Mouse (Mus musculus) kidney, adult 11 months (tissue): ENCODE measurements around the gene Tbl1x.
A peak's percentile ranks its signal among the peaks of the same experiment; 100 is the strongest.

Source experiments
- DNase-seq: peaks from one replicate; pipeline ENCODE4 v3.0.0; 2022

Tbl1x gene

DNA sequence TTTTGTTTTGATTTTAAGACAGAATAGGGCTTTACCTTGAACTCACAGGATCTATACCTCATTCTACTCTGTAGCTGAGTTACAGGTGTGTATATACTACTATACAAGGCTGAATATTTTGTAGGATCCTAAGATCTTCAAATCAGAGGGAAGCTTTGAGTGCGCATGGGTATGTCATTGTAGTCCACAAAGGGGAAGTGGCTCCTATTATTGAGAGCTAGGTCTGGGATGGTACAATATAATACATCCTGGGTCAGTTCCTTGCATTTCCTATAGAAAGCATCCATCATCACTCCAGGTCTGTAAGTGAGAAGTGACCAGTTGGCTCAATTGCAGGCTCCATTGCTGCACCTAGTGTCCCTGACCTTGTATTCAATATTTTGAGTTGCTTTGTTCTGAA lies 102.2 kb downstream of the Tbl1x start:
- no peak for DNase-seq

DNA sequence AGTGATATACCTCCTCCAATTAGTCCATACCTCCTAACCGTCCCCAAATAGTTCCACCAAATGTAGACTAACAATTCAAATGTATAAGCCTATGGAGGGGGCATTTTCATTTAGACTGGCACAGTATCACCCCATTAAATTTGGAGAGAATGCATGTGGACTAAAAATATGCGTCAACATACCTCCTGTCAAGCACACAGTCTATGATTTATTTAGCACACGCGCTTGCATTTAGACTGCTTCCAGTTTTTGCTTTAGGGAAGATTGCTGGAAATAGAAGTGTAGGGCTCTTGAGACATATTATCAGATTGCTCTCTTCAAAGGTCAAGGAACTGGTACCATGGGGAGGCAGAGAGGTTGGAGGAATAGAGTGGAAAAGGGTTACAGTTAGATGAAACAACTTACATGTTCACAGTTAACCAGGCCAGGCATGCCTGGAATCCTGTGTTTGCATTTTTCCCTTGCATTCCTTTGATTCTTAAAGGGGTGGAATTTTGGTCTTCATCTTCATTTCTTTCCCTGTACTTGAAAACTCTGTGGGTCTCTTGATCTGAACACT lies 105.0 kb downstream of the Tbl1x start:
- no peak for DNase-seq

DNA sequence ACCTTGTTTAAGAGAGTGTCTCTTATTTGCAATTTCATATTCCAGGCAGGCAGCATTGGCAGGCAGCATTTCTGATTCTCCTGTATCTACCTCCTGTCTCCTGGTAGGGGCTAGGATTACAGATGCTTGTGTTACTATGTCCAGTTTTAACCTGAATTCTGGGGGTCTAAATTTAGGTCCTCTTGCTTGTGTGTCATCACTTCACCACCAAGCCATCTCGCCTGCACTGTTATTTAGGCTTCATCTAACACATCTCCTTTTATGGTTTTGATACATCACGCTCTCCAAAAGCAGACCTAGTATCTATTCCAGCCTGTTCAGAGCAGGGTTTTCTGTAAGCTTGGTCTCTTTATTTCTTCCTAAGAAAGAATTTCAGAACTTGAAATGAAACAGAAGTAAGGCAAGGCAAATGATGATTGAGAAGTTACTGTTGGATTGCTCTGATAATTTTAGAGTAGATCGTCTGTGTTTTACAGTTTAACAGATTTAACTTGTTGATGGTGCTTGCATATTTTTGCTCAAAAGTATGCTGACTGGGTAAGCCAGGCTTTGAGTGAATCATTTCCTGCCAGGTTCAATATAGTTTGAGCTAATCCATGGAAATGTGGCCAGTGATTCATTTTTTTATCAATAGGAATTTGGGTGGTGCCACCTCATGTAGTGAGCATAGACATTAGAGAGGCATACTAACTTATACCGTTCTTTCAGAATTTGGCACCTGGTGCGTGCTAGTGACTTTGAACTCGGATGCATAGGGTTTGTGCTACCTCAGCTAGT lies 106.7 kb downstream of the Tbl1x start:
- DNase-seq = no peak

DNA sequence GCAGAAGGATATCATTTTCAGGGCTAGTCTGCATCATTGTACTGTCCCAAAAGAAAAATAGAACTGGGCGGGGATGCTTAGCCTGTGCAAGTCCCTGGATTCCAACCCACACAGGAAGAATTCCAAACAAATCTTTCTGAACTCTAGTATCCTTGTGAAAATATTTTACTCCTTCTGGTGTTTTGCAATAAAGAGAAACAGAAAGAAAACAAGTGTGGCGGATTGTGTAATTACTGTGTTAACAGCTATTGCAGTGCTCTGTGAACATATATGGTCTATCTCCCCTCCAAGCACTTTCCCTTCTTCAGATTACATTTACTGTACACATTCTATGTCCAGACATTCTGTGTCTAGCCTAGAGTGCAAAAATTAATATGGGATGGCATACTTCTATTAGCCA lies 119.6 kb downstream of the Tbl1x start:
- no peak for DNase-seq

DNA sequence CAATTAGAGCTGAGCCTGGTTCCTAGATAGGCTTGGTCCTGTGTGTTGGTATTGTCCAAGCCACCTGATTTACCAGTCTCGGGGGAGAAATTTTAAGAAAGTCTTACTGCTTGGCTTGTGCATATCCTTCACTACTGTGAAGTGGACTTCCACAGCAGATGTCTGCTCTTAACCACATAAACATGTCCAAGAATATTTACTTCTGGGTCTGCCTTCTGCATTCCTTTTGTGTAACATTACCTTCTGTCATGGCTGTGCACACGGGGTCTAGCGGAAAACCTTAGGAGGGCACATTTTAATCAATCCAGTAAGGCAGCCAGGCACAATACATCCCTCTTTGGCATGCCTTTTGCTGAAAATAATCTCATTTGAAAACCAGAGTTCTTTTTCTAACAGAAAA lies 125.7 kb downstream of the Tbl1x start:
- DNase-seq = no peak

DNA sequence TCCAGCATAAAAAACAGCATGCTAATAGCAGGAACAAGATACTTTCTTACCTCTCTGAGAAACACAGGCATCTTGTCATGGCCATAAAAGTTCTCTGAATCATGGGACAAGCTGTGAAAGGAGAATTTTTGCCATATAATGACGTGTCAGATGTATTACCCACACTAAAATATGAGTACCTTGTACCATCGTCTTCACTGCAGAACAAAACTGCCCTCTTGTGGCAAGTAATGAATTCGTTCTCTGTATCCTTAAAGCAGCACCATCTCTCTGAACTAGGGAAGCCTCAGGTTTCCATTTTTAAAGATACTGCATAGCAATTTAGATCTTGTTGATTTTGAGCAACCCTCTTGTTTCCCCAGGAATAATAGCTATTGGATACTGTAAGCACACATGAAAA lies 127.3 kb downstream of the Tbl1x start:
- DNase-seq = peak; percentile 8

DNA sequence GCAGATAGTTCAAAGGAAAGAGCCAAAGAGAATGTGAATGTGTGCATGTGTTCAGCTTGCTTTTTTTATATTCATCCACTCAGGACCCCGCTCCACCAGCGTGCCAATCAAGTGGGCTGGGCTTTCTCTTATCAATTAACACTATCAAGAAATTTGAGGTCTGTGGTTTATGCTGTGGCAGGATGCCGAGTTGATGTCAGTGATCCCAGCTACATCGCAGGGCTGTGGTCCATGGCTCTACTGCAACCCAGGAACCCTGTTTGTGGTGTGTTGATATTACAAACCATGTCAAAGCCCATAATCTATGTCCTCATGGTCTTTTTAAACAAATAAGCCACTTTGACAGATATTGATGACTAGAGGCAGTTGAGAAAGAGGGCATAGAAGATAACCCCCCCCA lies 129.5 kb downstream of the Tbl1x start:
- DNase-seq = no peak

DNA sequence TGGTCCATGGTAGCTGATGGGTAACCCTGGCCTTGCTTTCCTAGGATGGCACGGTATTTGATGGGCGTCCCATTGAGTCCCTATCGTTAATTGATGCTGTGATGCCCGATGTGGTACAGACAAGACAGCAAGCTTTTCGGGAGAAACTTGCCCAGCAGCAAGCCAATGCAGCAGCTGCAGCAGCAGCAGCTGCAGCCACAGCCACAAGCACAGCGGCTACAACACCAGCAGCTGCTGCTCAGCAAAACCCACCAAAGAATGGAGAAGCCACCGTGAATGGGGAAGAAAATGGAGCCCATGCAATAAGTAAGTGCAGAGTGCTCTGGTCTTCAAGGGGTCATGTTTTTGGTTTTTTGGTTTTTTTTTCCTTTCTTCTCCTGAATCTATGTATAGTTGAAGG lies 135.4 kb downstream of the Tbl1x start:
- no peak for DNase-seq

DNA sequence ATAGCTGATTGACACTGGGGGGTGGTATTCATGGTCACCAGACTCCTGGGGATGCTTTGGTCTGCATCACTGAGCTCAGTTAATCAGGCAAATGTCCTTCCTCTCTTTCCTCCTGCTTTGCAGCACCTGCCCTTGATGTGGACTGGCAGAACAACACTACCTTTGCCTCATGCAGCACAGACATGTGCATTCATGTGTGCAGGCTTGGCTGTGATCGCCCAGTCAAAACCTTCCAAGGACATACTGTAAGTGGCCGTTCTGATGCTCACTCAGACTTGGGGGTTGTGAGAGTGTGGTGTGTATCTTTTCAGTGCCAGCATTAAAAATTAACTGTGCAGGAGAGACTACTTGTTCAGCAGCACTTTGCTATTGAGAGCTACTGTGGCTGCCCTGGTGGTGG lies 139.4 kb downstream of the Tbl1x start:
- DNase-seq = peak; percentile 63

DNA sequence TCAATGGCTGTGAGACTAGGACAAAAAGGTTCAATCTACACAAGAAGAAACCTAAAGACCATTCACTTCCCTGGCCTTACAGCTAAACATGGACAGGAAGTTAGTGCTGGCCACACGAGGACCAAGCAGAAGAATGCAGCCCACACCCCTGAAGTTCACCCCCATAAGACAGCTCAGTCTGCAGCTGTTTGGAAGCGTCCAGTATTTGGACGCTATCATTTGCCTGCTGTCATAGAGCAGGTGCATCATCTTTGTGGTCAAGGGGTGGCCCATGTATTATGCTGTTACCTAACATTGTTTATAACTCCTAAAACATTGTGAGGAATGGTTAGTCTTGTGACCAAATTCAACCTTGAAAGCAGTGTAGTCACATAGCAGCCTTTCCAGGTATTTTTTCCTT lies 151.2 kb downstream of the Tbl1x start:
- no peak for DNase-seq

DNA sequence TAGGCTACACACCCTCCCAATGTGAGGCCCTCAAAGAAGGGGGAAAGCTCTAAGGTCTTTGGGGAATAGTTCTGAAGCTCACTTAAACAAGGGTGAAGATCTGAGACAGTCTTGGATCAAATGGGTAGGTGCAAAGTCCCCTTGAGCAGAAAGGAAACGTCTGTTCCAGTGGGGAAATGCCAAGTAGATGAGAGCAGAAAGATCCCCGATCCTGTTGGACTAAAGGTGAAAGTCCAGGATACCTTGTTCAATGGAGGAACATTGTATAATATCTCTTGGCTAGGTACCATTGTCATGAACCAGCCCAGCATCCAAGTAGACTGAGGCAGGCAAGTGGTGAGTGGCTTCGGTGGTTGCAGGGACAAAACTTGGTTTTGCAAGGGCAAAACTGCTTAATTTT lies 152.5 kb downstream of the Tbl1x start:
- no peak for DNase-seq

DNA sequence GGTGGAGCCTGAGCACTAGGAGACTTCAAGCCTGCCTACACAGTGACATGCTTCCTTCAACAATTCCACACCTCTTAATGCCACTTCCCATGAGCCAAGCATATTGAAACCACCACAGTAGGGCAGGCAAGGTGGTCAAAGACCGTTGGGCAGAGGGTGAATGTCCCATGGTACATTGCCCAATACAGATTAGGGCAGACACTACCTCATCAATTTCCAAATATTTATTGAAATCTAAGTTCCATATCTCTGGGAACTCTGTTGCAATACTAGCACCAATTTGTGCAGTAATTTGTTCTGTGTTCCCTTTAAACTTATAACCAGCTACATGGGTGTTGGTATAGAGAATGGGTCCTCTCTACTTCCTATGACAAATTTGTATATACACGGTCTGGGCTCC lies 154.2 kb downstream of the Tbl1x start:
- no peak for DNase-seq

DNA sequence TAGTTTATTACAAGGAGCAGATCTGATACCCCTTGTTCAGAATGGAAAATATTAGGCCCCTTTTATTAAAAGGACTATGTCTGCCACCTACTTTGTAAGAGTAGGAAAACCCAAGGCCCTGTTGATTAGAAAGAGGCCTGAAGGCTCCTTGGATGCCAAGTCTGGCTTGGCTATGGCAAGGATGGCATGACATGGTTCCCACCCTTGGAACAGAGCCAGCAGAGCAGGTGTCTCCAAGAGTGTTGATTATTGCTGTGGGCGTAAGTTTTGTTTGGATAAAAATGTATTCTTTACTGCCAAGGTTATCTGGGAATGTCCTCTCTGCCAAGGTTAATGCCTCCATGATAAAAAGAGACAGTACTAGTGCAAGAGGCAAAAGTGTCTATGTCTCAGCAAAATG lies 156.1 kb downstream of the Tbl1x start:
- no peak for DNase-seq

DNA sequence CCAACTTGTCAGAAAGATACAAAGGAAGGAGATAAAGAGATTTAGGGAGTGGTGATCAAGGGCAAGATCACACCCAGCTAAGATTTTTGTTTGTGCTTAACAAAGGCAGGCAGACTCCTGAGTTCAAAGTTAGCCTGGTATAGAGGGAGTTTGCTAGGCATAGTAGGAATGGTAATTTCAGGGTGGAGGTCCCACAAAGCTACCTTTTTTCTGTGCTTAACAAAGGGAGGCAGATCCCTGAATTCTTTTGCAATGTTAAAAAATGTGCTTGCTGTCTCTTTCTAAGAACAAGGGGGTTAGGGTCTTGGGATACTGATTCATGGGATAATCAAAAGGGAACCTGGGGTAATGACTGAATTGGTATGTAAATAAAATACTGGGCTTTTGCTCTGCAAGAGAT lies 156.6 kb downstream of the Tbl1x start:
- DNase-seq = no peak

DNA sequence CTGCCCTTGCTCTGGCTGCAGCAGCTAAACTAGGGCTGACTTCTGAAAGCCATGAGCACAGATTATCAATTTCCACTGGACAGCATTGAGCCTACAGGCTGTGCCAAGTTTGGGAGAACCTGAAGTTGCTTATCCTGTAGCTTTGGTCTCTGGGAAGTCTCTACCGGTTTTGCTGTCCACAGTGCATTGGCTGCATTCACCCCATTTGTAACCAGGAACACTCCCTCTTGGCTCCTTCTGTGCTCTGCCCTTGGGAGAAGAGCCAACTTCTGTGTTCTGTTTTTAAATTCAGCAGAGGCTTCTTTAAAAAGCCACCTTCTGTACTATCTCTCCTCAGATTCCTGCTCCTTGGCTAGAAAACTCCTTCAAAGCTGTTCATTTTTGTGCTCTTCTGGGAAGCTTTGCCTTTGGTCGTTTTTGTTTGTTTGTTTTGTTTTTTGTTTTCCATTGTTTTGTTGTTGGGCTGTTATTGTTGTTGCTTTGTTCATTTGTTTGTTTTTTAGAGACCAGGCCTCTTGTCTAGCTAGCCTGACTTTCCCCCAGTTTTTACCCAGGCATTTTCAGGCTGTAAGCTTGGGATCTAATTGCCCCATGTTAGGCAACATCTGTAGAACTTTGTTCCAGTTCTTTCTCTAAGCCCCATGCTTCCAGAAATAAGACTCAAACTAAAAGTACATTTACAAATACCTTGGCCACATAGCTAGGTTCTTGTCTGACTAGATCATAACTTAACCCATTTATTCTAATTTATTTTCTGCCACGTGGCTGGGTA lies 159.2 kb downstream of the Tbl1x start:
- no peak for DNase-seq
